Mouse (Mus musculus) stomach, embryonic 16.5 days (tissue): ENCODE measurements around the gene Krtap4-8. TPM values are rescaled to one million over a fixed set of nuclear protein-coding genes. Genes with fewer than 3 reads are reported as not detected.
"Not testable (repeated sequence)": the region's sequence is repeated elsewhere in the genome, so short reads cannot be mapped to it uniquely, and the experiment has no call there.

Source experiments
- ATAC-seq: fragments of 200-750 bp; cut with Nextera tagmentation; 2 replicates; pipeline ENCODE4 v1.8.0; 2017; ENCODE audit warnings: moderate number of reproducible peaks, moderate TSS enrichment; ENCODE audit not compliant: insufficient read depth, low FRiP score
- H3K27ac ChIP-seq: fragments of 300-500 bp; sonication (generic); 2 replicates; pipeline ENCODE4 v1.5.1; 2014; ENCODE audit warnings: low read length
- H3K27me3 ChIP-seq: fragments of 300-500 bp; sonication (generic); 2 replicates; pipeline ENCODE4 v1.6.1; 2014; ENCODE audit warnings: low read length, control low read depth, mixed read lengths; ENCODE audit not compliant: control insufficient read depth, insufficient read depth
- H3K36me3 ChIP-seq: fragments of 300-500 bp; sonication (generic); 2 replicates; pipeline ENCODE4 v1.6.1; 2014; ENCODE audit warnings: low read length; ENCODE audit not compliant: control insufficient read depth, insufficient read depth
- H3K4me1 ChIP-seq: fragments of 300-500 bp; sonication (generic); 2 replicates; pipeline ENCODE4 v1.6.1; 2014; ENCODE audit warnings: low read length, control low read depth, mixed read lengths; ENCODE audit not compliant: control insufficient read depth, insufficient read depth
- H3K4me2 ChIP-seq: fragments of 300-500 bp; sonication (generic); 2 replicates; pipeline ENCODE4 v1.6.1; 2014; ENCODE audit warnings: low read depth, low read length, mixed read lengths
- H3K4me3 ChIP-seq: fragments of 300-500 bp; sonication (generic); replicated peaks from 2 replicates; pipeline ENCODE4 v1.5.1; 2014; ENCODE audit warnings: mild to moderate bottlenecking, low read length
- H3K9ac ChIP-seq: fragments of 300-500 bp; sonication (generic); 2 replicates; pipeline ENCODE4 v1.6.1; 2014; ENCODE audit warnings: low read length
- H3K9me3 ChIP-seq: fragments of 300-500 bp; sonication (generic); replicated peaks from 2 replicates; pipeline ENCODE4 v1.6.1; 2016; ENCODE audit warnings: low read length, control low read depth; ENCODE audit not compliant: control insufficient read depth
- WGBS: fragments of 180-500 bp; shearing (Covaris S2); extraction: QIAGEN DNeasy Blood & Tissue Kit; methylation state at CpG from one replicate; pipeline ENCODE4 v1.1.7; 2014; 5-methylcytosine and 5-hydroxymethylcytosine counted together
- polyA plus RNA-seq: library from polyadenylated mRNA; unstranded; fragments of >200 nt; fragmentation: Nextera tagmentation; extraction: Ambion mirVana; gene quantifications from 2 replicates; pipeline ENCODE4 v1.2.1, GENCODE M21; 2015

The Krtap4-8 gene
- polyA plus RNA-seq, result not detected in 2 replicates

- no peak within 1 kb of the TSS for H3K4me2 ChIP-seq
- no peaks in the 10 kb centered on the region for H3K4me1 ChIP-seq
- H3K4me3 ChIP-seq, result no peak within 1 kb of the TSS
- H3K27me3 ChIP-seq, result no peaks in the 10 kb centered on the region
- 93% methylated on average over 2 of the region's 2 CpGs for WGBS
- no peak within 1 kb of the TSS for H3K27ac ChIP-seq
- no peaks in the 10 kb centered on the region for H3K9me3 ChIP-seq
- H3K9ac ChIP-seq, result no peak within 1 kb of the TSS
- H3K36me3 ChIP-seq, result no peaks in the 10 kb centered on the region
- ATAC-seq, result no peak
These were observed at the start of gene Krtap4-8 for GRCm38 (mm10) chr11:99780604-99781003. TSS of gene Krtap4-8 (minus strand) at chr11:99780704.

DNA sequence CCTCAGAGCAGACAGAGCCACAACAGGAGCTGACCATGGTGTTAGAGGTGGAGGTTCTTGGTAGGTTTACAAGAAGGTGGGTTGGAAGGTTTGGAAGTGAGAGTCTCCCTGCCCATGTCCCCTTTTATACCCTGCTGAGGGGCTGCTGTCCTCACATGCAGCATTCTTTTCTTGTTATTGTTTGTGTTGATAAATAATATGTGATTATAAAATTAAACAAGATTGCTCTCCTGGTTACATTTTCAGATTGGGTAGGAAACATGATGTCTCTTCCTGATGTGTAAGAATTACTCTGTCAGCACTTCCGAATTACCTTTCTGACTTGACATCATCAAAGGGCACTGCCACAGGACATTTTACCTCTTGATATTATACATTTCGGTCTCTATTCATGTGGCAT, 35.1 kb upstream of the Krtap4-8 start, which contains the start of gene Gm11564:
TSS of gene Gm11564 (minus strand) at position 101 of the 400 bp plus-strand sequence.
- ATAC-seq, H3K4me1 ChIP-seq: not testable (repeated sequence)
- 86% methylated on average over 2 of the region's 2 CpGs for WGBS

GRCm38 (mm10) chr11:99809792-99810191, 29.3 kb upstream of the Krtap4-8 start, which contains the start of gene Krtap4-13:
TSS of gene Krtap4-13 (minus strand) at chr11:99809892.
- not testable (repeated sequence) for ATAC-seq, H3K4me1 ChIP-seq, H3K27me3 ChIP-seq, H3K4me2 ChIP-seq, H3K36me3 ChIP-seq, H3K27ac ChIP-seq, H3K9ac ChIP-seq, H3K4me3 ChIP-seq, H3K9me3 ChIP-seq

More for the DNA sequence above, 35.1 kb upstream of the Krtap4-8 start, which contains the start of gene Gm11564:
- H3K36me3 ChIP-seq, H3K4me3 ChIP-seq, H3K9me3 ChIP-seq, H3K9ac ChIP-seq, H3K27ac ChIP-seq, H3K27me3 ChIP-seq, H3K4me2 ChIP-seq: not testable (repeated sequence)

- not testable (repeated sequence) for H3K27ac ChIP-seq, H3K4me1 ChIP-seq, H3K36me3 ChIP-seq, H3K4me3 ChIP-seq, H3K9me3 ChIP-seq, H3K27me3 ChIP-seq, ATAC-seq, H3K4me2 ChIP-seq, H3K9ac ChIP-seq
- WGBS, result no CpG with 5 or more reads among the region's 1 CpGs
These were observed 23.8 kb upstream of the Krtap4-8 start, which contains the start of gene Gm11554 for GRCm38 (mm10) chr11:99804346-99804745. TSS of gene Gm11554 (minus strand) at chr11:99804446.

- H3K9me3 ChIP-seq, H3K9ac ChIP-seq, H3K4me2 ChIP-seq, ATAC-seq, H3K27me3 ChIP-seq, H3K27ac ChIP-seq, H3K36me3 ChIP-seq, H3K4me1 ChIP-seq, H3K4me3 ChIP-seq: not testable (repeated sequence)
- WGBS, result no CpG with 5 or more reads among the region's 1 CpGs
These were observed 18.3 kb upstream of the Krtap4-8 start, which contains the start of gene Gm11569 for GRCm38 (mm10) chr11:99798832-99799231. TSS of gene Gm11569 (minus strand) at chr11:99798932.

DNA sequence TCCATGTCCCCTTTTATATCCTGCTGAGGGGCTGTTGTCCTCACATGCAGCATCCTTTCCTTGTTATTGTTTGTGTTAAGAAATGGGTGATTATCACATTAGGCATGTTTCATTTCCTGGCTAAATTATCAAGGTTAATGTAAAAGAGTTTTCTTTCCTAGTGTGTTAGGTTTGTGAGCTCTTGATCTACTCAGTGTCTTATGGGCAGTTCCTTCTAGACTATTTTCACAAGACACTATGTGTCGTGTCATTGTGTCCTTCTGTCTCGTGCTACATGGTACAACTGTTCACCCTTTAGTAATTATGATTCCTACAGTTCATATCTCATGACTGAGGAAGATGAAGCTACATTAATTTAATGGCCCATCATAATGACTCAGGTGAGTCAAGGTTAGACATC, 12.9 kb upstream of the Krtap4-8 start, which contains the start of gene Gm11596:
TSS of gene Gm11596 (minus strand) at position 101 of the 400 bp plus-strand sequence.
- Histone ChIP-seq H3K9ac (no peak within 1 kb of the TSS), H3K36me3 (no peaks in the 10 kb centered on the region), H3K4me3 (no peak within 1 kb of the TSS), H3K4me1 (no peaks in the 10 kb centered on the region), H3K27me3 (no peaks in the 10 kb centered on the region), H3K27ac (no peak within 1 kb of the TSS), H3K4me2 (no peak within 1 kb of the TSS), H3K9me3 (no peaks in the 10 kb centered on the region)
- ATAC-seq, result no peak
- WGBS, result 77% methylated on average over 2 of the region's 2 CpGs

GRCm38 (mm10) chr11:99784900-99785299, 4.4 kb upstream of the Krtap4-8 start, which contains the start of gene Krtap4-9:
TSS of gene Krtap4-9 (plus strand) at chr11:99785200.
- not testable (repeated sequence) for H3K27me3 ChIP-seq, H3K4me2 ChIP-seq, ATAC-seq, H3K9ac ChIP-seq, H3K27ac ChIP-seq, H3K4me3 ChIP-seq, H3K9me3 ChIP-seq, H3K4me1 ChIP-seq, H3K36me3 ChIP-seq

- H3K27ac ChIP-seq, result no peak overlapping the region
- H3K27me3 ChIP-seq, result no peaks in the 10 kb centered on the region
- no peaks in the 10 kb centered on the region for H3K9me3 ChIP-seq
- H3K4me1 ChIP-seq, result no peaks in the 10 kb centered on the region
- H3K4me3 ChIP-seq, result no peak overlapping the region
- 61% methylated on average over 7 of the region's 7 CpGs for WGBS
- no peak for ATAC-seq
- H3K9ac ChIP-seq, result no peak overlapping the region
- no peaks in the 10 kb centered on the region for H3K36me3 ChIP-seq
- H3K4me2 ChIP-seq, result no peak overlapping the region
These were observed 2.1 kb downstream of the Krtap4-8 start for GRCm38 (mm10) chr11:99778401-99778800.

DNA sequence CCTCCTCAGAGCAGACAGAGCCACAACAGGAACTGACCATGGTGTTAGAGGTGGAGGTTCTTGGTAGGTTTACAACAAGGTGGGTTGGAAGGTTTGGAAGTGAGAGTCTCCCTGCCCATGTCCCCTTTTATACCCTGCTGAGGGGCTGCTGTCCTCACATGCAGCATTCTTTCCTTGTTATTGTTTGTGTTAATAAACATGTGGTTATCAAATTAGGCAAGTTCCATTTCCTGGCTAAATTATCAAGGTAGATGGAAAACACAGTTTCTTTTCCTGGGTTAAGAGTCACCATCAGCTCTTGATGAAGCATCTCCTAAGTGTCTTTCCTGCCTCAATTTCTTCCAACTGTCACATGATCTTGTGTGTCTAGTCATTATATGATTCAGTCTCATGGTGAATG, 7.7 kb downstream of the Krtap4-8 start, which contains the start of gene Gm11595:
TSS of gene Gm11595 (minus strand) at position 101 of the 400 bp plus-strand sequence.
- not testable (repeated sequence) for H3K9me3 ChIP-seq, H3K27me3 ChIP-seq, H3K4me1 ChIP-seq, H3K4me3 ChIP-seq, H3K27ac ChIP-seq, H3K4me2 ChIP-seq, H3K9ac ChIP-seq, ATAC-seq, H3K36me3 ChIP-seq
